Mouse (Mus musculus): ENCODE results near the gene Tectb. TPM values are rescaled to one million over a fixed set of nuclear protein-coding genes. Genes with fewer than 3 reads are reported as not detected.

Gene Tectb
- polyA plus RNA-seq, 1 experiment, result 0.09 TPM

GRCm38 (mm10) chr19:55244791-55245231 lies 64.3 kb downstream of the Tectb start:
- H3K4me1 ChIP-seq (ENCODE audit: control insufficient read depth, insufficient read depth, low read length), result peaks cover 3% of the 10 kb centered on the region; the same call in 1 of the 2 replicates
- no peaks in the 10 kb centered on the region for H3K36me3 ChIP-seq (ENCODE audit: control insufficient read depth, insufficient read depth, low read length)
- 14% methylated on average over 7 of the region's 7 CpGs for WGBS
- TF ChIP-seq POLR2A (IDR thresholded peaks at IDR 0.05; ENCODE audit: low read depth, low read length), result no peak
- peak; percentile 74 for TF ChIP-seq CTCF (conservative IDR thresholded peaks at IDR 0.05; ENCODE audit: insufficient read depth, insufficient read length, low read depth, low read length)
- peak; percentile 86 for DNase-seq
- no peaks in the 10 kb centered on the region for H3K27me3 ChIP-seq (replicated peaks; ENCODE audit: control insufficient read depth, insufficient read depth, low read length)
- no peak overlapping the region for H3K4me3 ChIP-seq (ENCODE audit: insufficient read depth, low read depth, low read length)
- H3K27ac ChIP-seq (ENCODE audit: insufficient read depth, low read depth, low read length), result peak overlapping the region; percentile 52

Other genes with a start within 250 kb of the Tectb start
- gene Gpam, start 53.5 kb upstream of the Tectb start, polyA plus RNA-seq (2012; rRNA removed), result 56.6 and 60.7 TPM in 2 replicates
- gene Gucy2g, start 60.5 kb downstream of the Tectb start, polyA plus RNA-seq (2012; rRNA removed), result 0.88 and 1.1 TPM in 2 replicates
- gene Acsl5, start 71.2 kb downstream of the Tectb start, polyA plus RNA-seq (2012; rRNA removed), result 26.8 and 29.3 TPM in 2 replicates
- 22.5 and 29.1 TPM in 2 replicates for gene Zdhhc6, start 135.3 kb downstream of the Tectb start, polyA plus RNA-seq (2012; rRNA removed)
- 15.7 and 15.9 TPM in 2 replicates for gene Vti1a, start 135.6 kb downstream of the Tectb start, polyA plus RNA-seq (2012; rRNA removed)